Mouse (Mus musculus): ENCODE results near the gene Cux1.
A peak's percentile ranks its signal among the peaks of the same experiment; 100 is the strongest.

The Cux1 gene

DNA sequence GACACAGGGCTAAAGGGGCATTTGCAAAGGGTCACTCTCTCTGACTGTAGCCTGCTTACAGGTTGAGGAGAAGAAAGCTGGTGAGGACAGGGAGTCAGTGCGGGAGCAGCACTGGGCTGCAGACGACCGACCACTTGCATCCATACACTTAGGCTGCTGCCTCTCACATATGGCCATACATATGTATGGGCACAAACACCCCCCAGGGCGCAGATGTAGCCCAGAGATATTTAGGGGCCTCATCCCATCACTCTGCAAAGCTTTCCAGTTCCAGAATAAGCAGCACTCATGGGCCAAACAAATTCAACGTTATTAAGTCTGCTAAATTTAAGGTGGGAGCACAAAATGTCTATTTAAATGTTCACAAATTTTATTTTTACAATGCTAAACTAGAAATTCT lies 261.0 kb downstream of the Cux1 start:
- no peak for DNase-seq (ENCODE audit: low spot score)

DNA sequence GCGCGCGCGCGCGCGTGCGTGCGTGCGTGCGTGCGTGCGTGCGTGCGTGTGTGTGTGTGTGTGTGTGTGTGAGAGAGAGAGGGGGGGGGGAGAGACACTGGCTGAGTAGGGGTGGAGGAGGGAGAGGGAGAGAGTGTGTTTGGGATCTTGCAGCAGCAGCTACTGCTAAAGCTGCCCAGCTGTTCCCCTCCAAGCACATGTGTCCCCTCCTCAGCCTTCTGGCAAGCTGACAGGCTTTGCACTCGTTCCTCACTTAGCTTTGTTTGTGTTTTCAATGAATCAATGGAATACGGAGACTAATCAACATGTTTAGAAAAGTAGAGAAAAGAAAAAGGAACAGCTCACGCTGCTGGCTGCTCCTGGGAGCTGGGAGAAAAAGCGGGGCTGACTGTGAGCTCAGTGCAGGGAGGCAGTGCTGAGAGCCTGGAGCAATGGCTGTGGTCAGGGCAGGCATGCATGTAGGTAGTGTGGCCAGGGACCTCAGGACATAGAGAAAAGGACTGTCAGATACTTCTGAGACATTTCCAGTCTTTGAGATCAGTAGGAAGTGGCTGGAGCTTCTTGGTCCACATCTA lies 263.8 kb downstream of the Cux1 start:
- DNase-seq (ENCODE audit: low spot score) = no peak

DNA sequence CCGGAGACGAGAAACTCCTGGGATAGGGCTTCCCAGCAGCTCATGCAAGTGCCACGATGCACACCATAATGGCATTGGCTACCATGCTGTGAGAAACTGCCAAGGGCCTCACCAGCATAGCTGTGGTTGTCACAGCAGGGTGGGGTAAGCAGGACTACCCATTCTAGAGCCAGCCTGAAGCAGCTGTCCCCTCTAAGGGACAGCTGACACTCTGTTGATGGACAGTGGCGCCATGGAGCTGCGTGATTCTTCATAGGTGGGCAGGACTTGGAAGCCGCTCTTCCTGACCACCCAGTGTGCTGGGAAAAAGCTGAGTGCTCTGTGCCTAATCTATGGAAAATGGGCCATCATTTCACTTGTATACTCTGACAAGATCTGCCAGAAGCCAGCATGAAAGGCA lies 266.4 kb downstream of the Cux1 start:
- DNase-seq (ENCODE audit: low spot score) = no peak

DNA sequence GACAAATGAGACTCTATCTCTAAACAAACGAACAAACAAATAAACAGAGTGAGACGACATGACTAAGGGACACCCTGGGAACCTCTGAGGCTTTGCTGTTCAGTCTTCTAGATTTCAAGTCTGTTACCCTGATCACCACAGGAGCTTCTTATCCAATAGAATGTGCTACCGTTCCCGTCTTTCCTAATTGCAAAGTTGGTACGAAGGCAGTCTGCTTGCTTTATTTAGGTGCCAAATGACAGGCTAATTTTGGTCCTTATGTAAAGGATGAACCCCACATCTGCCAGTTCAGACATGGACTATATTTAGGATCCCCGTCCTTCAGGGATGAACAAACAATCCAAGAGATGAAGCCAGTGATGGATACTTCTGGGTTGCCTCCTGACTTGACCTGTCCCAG lies 269.6 kb downstream of the Cux1 start:
- DNase-seq (ENCODE audit: low spot score) = no peak

DNA sequence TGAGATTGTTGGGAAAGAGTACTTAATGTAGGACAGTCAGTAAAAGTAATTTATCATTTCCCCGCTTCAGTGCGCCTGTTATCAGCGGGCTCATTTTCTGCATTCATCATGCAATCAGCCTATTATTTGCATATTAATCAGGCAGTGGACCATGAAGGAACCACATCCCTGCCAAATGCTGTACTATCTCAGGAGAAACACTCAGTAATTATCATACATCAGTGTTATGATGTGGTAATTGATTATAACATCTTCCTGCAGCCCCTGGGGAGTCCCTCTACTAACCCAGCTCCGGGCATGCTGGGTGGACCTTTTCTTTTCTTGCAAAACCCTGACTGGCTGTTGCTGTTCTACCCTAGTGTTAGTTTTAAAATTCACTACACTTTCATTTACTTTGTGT lies 270.4 kb downstream of the Cux1 start:
- no peak for DNase-seq (ENCODE audit: low spot score)

DNA sequence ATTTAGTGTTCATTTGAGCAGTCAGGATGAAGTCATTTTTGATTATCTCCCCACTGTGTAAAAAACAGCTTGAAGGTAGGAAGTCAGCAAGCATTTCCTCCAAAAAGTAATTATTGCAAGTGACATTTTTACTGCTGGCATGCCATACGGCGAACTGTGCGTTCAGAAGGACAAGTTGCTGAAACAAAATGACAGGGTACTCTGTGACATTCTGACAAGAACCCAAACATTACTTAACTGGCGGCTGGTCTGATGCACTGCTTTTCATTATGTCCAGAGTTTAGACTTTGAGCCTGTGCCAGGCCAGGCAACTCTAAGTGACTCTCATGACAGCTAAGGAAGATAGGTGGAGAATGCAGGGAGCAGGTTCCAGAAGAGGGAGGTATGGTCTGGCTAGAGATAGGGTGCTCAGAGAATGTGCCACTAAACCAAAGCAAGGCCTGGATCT lies 274.3 kb downstream of the Cux1 start:
- no peak for DNase-seq (ENCODE audit: low spot score)

DNA sequence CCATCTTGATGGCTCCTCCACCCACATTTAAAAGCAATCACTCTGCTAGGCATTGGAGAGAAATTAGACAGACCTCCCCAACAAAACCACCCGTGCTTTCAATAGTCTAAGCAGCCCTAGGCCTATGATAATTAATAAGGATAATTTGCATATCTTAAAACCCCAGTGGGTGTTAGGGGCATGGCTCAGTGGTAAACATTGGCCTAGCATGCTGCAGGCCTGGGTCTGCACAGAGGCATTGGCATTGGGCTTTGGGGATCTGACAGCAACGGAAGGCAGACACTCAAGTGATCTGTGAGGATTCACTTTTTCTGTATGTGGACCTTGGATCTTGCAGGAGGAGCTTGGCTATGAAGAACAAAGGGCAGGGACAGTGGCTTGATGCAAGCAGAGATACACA lies 274.9 kb downstream of the Cux1 start:
- DNase-seq (ENCODE audit: low spot score) = no peak

DNA sequence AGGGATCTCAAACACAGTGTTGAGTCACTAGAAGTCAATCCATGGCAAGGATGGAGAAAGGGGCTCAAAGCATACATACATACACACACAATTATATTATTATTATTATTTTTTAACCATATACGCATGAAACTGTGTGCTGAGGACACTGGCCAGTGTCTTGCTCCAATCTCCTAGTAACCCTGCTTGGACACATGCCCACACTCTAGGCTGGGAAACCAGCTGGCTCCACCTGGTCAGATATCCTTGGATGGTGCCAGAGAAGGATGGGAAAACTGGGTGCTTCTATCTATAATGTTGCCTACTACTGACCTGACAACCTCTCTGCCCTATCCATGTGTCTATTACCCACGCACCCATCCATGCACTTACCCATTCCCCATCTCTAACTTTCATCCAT lies 275.7 kb downstream of the Cux1 start:
- no peak for DNase-seq (ENCODE audit: low spot score)

DNA sequence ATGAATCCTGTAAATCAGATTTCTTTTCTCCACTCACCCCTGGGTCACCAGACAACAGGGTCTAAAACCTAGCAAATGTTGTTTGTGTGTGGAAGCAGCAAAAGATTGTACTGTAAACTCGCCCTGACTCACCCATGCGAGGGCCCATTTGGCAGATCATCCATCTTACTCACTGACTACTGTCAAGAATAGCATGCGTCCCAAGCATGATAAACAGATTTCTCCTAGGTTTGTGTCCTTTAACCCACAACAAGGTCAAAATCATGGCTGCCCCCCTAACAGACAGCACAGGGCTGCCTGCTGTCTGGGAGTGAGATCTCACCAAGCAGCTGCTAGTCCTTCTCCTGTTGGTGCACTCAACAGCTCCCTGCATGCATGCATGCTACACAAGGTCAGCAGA lies 277.5 kb downstream of the Cux1 start:
- DNase-seq (ENCODE audit: low spot score) = no peak

DNA sequence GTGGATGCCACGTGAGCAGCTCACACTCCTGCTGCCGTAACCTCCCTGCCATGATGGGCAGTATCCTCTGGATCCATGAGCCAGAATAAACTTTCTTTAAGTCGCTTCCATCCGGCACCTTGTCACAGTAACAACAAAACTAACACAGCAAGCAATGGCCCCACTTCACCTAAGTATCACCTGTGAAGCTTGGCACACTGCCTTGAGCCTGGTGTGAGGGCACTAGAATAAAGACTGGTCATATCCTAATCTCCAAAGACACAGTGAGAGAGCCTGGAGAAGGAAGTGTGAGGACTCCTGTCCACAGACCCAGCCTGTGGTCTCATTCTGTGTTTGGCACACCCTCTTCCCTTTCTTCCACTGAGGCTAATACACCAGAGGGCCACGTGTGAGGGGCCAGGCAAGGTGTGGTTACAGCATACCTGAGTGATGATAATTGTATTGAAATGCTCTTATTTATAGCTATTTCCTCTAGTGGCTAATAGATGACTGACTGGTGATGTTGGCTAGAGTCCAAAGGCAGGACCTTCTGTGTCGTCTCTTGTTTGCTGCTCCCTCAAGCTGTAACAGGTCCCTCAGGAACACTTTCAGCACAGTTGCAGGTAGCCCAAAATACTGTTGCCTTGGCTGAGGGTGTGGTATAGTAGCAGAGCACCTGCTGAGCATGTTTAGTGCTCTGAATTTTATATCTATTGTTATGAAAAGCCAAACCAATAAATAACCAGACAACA lies 278.8 kb downstream of the Cux1 start:
- DNase-seq (ENCODE audit: low spot score) = no peak

DNA sequence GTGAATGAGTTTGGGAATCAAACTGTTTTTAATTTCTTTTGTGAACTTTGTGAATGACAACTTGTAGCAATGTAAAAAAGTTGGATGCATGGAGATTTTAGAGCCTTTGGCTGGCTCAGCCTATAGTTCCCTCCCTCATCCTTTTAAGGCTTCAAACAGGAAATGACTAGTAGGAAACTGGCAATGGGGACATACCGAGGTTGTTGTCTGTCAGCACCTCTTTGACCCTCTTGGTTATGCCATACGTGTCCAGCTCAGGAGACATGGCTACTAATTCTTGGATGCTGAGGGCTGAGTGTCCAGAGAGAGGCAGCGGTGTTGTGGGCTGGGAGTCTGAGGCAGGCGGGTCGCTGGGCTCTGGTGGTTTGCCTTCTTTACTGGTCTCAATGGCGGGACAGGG lies 280.7 kb downstream of the Cux1 start:
- no peak for DNase-seq (ENCODE audit: low spot score)

DNA sequence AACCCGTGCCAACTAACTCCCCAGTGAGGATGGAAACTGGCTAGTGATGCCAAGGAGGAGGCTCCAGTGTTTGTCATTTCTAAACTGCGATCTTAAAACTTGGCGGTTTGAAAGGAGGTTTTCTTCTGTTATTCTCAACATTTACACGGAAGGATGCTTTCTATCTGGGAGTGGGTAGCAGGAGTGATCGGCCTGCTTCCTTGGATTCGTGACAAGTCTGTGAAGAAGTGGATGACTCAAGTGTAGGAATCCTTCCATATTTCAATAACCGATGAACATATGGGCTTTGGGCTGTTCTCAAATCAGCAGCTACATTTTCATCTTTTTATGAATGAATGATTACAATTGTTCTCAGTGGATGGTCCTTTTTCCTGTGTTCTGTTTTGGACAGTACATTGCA lies 282.2 kb downstream of the Cux1 start:
- no peak for DNase-seq (ENCODE audit: low spot score)

DNA sequence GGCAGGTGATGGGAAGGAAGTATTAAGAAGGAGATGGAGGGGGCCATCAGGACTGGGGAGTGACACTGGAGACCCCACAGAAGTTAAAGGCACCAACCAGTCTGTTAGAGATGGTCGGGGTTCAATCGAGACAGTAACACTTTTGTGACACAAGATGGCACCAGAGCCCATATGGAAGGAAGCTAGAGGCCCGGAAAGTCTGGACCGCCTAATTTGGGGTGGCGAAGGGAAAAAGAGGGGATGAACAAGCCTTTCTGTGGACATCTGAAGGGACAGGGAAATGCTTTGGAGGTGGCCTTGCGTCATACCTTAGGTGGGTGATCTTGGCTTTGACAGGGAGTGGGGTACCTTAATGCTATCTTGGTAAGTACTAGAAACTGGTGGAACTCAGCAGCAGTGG lies 285.9 kb downstream of the Cux1 start:
- DNase-seq (ENCODE audit: low spot score) = no peak

DNA sequence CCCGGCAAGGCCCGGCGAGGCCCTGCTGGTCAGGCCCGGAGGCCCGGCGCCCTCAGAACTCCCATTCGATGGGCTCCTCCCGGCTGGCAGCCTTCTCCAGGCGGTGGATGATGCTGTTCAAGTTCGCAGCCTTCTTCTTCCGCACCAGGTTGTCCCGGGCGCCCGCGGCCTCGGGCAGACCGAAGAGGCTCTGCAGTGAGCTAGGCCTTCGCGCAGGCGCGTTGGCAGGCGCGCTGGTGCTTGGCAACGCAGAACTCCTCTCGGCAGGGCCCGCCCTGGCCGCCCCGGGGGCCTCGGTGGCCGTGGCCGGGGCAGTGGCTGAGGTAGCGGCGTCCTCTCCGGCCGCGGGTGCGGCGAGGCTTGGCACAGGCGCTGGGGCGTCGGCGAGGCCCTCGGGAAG lies 292.6 kb downstream of the Cux1 start:
- DNase-seq (ENCODE audit: low spot score) = no peak

DNA sequence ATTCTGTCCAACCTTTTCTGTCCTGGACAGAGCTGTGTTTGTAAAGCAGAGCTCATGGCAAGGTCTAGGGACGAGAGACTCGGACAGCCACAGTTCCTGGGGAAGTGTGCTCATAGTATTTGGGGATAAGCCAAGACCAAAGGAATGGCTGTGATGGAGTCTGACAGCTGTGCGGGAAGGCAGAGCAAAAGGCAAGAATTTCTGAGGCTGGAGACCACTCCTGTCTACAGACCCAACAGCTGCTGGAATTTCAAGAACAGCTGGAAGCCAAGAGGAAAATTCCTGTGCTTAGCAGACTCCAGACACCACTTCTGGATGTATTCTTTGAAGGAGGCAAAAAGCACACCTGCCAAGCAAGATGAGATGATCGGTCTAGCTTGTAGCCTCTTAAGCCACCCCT lies 297.4 kb downstream of the Cux1 start:
- no peak for DNase-seq (ENCODE audit: low spot score)

DNA sequence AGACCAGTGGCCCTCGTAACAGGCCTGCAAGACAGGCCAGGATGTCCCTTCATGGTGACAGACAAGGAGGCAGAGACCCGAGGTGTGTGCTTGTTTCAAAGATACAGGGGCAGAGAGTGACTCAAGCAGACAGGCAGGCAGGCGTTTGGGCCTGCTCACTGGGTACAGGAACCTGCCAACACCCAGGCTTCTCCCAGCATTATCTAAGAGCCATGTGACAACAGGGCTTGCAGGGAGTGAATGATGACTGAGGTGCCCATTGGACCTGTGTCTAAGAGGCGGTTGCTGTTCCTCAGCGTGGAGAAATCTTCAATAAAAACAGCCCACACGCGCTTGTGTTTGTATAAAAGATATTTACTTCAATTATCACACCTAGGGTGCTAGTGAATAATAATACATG lies 301.2 kb downstream of the Cux1 start:
- no peak for DNase-seq (ENCODE audit: low spot score)

DNA sequence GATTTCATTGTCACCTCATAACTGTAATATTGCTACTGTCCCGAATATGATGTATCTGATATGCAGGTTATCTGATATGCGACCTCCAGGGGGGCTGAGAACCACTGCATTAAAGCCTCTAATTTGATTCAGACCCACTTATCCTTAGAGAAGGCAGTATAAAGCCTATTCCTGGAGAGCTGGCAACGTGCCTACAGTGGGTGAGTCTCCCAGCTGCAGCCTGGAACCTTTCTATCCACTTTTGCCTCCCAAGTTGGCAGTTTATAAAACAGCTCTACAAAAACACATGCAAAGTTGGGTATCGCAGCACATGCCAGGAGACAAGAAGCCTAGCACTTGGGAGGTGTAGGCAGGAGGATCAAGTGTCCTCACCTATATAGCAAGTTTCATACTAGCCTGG lies 303.9 kb downstream of the Cux1 start:
- no peak for DNase-seq (ENCODE audit: low spot score)

DNA sequence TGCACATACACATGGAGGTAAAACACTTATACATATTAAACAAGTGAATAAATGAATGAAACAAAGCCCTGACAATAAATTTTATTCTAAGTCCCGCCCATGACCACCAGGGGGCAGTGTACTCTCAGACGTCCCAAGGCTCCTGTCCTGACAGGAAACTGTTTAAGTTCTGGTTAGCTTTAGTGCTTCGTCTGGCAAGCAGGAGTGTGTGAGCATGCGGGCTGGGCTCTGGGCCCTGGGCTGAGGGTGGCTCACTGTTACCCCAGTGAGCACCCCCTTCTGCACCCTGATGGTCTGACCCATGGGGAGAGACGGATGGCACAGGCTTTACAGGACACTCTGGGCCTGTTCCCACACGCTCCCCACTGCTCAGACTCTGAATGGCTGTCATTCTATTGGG lies 308.4 kb downstream of the Cux1 start:
- peak; percentile 53 for DNase-seq (ENCODE audit: low spot score)

DNA sequence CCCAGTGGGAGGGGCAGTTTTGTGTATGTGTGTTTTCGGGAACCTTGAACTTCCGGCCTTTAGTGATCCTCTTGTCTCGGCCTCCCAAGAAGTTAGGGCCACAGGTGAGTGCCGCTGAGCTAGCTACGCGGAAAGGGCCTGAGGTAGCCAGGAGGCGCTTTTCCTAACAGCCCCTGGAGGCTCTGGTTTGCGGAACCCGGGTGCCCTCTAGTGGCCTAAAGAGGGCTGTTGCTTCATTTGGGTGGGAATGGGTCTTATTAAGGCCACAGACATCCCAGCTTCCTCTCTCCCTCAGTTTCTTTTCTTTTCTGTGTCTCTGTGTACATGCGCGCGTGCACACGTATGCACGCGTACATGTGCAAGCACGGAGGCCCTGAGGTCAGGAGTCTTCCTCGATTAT lies 314.4 kb downstream of the Cux1 start:
- peak; percentile 55 for DNase-seq (ENCODE audit: low spot score)

DNA sequence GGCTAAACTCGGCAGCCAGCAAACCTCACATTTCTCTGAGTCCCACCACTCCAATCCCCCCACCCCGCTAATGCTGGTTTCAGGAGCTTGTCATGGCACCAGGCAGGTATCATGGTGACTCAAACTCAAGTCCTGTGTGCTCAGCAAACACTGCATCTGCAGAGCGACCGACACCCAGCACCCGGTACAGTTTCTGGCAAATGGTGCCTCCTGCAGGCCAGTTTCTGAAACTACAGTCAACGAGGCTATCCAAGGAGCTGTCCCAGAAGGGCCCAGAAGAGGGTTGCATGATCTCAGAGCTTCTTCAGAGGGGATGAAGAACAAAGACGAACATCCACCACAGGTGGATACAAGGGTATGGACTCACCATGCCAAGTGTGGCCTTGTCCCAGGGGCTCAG lies 316.3 kb downstream of the Cux1 start:
- DNase-seq (ENCODE audit: low spot score) = no peak

DNA sequence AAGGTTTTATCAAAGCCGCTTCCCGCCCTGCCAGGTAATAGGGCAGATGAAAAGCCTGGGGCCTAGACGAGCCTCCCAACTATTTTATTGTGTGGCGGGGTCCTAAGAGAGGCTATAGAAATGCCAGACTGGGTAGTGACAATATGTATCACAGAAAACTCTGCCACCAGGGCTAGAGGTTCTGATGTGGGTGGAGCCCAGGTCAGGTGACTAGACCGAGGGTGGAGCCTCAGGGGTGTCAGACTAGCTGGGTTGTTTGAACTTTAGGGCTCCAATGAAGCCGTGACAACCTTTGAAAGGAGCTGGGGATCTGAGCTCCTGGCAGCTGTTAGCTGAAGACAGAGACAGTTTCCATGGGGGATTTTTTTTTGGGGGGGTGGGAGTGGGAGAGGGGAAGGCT lies 318.8 kb downstream of the Cux1 start:
- no peak for DNase-seq (ENCODE audit: low spot score)

DNA sequence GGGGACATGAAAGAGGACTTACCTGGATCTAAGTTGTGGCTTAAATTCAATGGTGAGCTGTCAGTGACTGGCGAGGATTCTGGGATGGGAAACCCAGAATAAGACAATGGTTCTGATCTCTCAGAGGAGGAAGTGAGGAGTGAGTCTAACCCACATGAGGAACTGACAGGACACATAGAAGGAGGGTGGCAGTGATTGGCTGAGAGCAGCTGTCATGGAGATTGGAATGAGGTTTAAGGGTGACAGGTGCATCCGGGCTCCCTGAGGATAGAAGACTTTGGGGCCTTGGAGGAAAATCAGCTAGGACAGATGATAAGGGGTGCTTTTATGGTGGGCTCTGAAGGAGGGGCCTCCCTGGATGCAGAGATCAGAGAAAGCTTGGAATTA lies 320.8 kb downstream of the Cux1 start, which contains the start of gene Sh2b2:
Gene Sh2b2 (minus strand): TSS at position 105 of the 387 bp plus-strand sequence.
- DNase-seq (ENCODE audit: low spot score) = no peak

DNA sequence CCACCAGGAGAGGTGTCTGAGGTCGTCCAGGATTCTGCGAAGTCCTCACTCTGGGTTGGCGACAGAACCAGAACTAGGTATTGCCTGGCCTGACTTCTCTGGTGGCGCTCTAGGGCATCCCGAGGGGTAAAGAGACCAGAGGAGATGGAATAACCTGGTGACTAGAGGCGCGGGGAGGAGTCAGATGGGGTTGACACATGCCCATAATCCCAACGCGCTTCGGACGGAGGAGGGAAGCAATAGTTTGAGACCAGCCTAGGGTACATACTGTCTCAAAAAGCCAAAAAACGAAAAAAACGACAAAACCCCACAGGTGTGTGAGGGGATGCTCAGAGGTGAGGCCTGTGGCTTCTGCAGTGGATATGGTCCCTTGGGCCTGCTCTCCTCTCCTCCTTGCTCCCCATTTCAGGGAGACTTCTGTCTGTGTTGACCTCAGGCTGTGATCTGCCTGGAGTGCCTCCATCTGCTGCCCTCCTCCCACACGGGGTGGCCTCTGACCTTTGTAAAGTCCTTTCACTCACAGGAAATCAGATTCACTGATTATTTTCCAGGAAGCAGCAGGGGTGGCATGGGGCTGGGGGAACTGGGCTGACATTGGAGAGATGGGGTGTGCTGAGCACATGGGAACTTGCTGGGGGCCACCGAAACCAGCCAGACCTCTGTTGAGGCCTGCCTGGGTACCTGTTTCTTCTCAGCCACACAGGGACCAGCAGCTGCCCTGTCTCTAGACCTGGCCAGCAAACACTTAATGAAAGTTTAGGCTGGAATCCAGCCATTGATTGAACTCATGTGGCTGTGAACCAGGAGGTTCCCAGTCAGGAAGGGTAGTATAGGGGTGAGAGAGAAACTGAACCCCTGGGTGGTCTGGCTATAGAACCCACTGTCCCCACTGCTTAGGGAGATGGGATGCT lies 321.5 kb downstream of the Cux1 start:
- DNase-seq (ENCODE audit: low spot score) = no peak
